Mouse (Mus musculus): ENCODE results near the gene Eif3m. TPM values are rescaled to one million over a fixed set of nuclear protein-coding genes. Genes with fewer than 3 reads are reported as not detected.
"Not testable (repeated sequence)": the region's sequence is repeated elsewhere in the genome, so short reads cannot be mapped to it uniquely, and the experiment has no call there.

Gene Eif3m
- polyA plus RNA-seq, 1 experiment from 2014 or later, result 194 TPM

DNA sequence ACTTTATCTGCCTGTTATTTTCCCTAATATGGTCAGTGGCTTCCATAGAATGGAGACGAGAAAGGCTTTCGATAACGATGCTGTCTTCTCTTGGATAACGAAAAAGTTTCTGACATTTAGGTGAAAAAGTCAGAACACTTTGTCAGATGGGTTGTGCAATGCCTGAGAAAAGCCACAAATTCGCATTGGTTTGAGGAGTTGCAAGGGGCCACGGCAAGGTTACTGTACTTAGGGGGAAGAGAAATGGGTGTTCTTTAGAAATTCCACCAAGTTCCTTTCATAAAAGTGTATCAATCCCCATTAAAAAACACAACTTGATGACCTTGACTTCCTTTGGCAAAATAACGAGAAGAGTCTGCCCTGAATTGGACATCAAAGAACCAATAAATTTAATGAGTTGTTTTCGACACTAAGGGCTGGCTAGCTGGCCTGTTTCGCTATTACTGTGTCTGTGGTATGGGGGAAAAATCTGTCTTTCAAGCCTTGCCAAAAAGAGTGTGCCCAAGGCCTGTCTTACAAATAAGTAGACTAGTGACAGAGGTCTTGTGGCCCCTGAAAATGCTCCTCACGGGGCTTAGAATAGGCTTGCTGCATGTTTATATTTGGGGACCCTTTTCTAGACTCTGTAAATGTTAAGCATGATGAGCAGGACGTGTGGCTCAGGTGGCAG lies 19.7 kb upstream of the Eif3m start:
- 53% methylated on average over 11 of the region's 11 CpGs for WGBS
- Histone ChIP-seq H3K36me3 (ENCODE audit: control insufficient read depth, insufficient read depth, low read length) (no peaks in the 10 kb centered on the region), H3K9ac (replicated peaks; ENCODE audit: low read depth, low read length) (no peak overlapping the region), H3K27ac (ENCODE audit: low read depth, low read length) (no peak overlapping the region), H3K27me3 (ENCODE audit: control insufficient read depth, insufficient read depth, low read length) (no peaks in the 10 kb centered on the region), H3K4me1 (ENCODE audit: control insufficient read depth, insufficient read depth, low read length) (no peaks in the 10 kb centered on the region), H3K4me3 (ENCODE audit: low read depth, low read length) (no peak overlapping the region), H3K9me3 (ENCODE audit: control insufficient read depth, low read length) (no peaks in the 10 kb centered on the region), H3K4me2 (ENCODE audit: low read depth, low read length) (no peak overlapping the region)
- ATAC-seq (ENCODE audit: low read depth), result no peak

- ATAC-seq (ENCODE audit: low read depth), result no peak
Observed at GRCm38 (mm10) chr2:105035985-105036384, 19.1 kb upstream of the Eif3m start.

DNA sequence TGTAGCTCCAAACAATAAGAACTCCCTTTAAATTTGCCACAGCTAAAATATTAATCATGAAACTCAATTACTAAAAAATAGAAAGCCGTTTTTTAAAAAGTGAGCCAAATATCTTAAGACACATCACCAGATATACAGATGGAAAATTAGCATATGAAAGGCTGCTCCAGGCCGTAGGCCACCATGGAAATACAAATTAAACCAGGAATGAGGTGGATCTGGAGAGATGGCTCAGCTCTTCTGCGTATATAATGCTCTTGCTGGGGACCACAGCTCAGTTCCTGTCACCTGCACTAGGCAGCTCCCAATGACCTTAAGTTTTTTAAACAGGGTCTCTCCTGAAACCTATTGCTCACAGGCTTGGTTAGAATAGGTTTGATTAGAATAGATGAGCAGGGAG lies 17.2 kb upstream of the Eif3m start:
- 47% methylated on average over 3 of the region's 3 CpGs for WGBS
- Histone ChIP-seq H3K4me2 (ENCODE audit: low read depth, low read length) (no peak overlapping the region), H3K27me3 (ENCODE audit: control insufficient read depth, insufficient read depth, low read length) (no peaks in the 10 kb centered on the region), H3K9me3 (ENCODE audit: control insufficient read depth, low read length) (no peaks in the 10 kb centered on the region), H3K4me3 (ENCODE audit: low read depth, low read length) (no peak overlapping the region), H3K9ac (replicated peaks; ENCODE audit: low read depth, low read length) (no peak overlapping the region), H3K4me1 (ENCODE audit: control insufficient read depth, insufficient read depth, low read length) (no peaks in the 10 kb centered on the region), H3K27ac (ENCODE audit: low read depth, low read length) (no peak overlapping the region), H3K36me3 (ENCODE audit: control insufficient read depth, insufficient read depth, low read length) (no peaks in the 10 kb centered on the region)
- no peak for ATAC-seq (ENCODE audit: low read depth)

More at GRCm38 (mm10) chr2:105035985-105036384, 19.1 kb upstream of the Eif3m start:
- 37% methylated on average over 11 of the region's 11 CpGs for WGBS
- Histone ChIP-seq H3K27me3 (ENCODE audit: control insufficient read depth, insufficient read depth, low read length) (no peaks in the 10 kb centered on the region), H3K4me2 (ENCODE audit: low read depth, low read length) (no peak overlapping the region), H3K27ac (ENCODE audit: low read depth, low read length) (no peak overlapping the region), H3K36me3 (ENCODE audit: control insufficient read depth, insufficient read depth, low read length) (no peaks in the 10 kb centered on the region), H3K4me1 (ENCODE audit: control insufficient read depth, insufficient read depth, low read length) (no peaks in the 10 kb centered on the region), H3K9ac (replicated peaks; ENCODE audit: low read depth, low read length) (no peak overlapping the region), H3K9me3 (ENCODE audit: control insufficient read depth, low read length) (no peaks in the 10 kb centered on the region), H3K4me3 (ENCODE audit: low read depth, low read length) (no peak overlapping the region)

- Histone ChIP-seq H3K4me3 (ENCODE audit: low read depth, low read length) (no peak overlapping the region), H3K27ac (ENCODE audit: low read depth, low read length) (no peak overlapping the region), H3K27me3 (ENCODE audit: control insufficient read depth, insufficient read depth, low read length) (no peaks in the 10 kb centered on the region), H3K9me3 (ENCODE audit: control insufficient read depth, low read length) (no peaks in the 10 kb centered on the region), H3K36me3 (ENCODE audit: control insufficient read depth, insufficient read depth, low read length) (no peaks in the 10 kb centered on the region), H3K9ac (replicated peaks; ENCODE audit: low read depth, low read length) (no peak overlapping the region), H3K4me2 (ENCODE audit: low read depth, low read length) (no peak overlapping the region), H3K4me1 (ENCODE audit: control insufficient read depth, insufficient read depth, low read length) (no peaks in the 10 kb centered on the region)
- no peak for ATAC-seq (ENCODE audit: low read depth)
- 93% methylated on average over 5 of the region's 5 CpGs for WGBS
Observed at GRCm38 (mm10) chr2:105030505-105030904, 13.6 kb upstream of the Eif3m start.

GRCm38 (mm10) chr2:105028806-105029205 lies 11.9 kb upstream of the Eif3m start:
- Histone ChIP-seq H3K27ac (ENCODE audit: low read depth, low read length) (no peak overlapping the region), H3K36me3 (ENCODE audit: control insufficient read depth, insufficient read depth, low read length) (no peaks in the 10 kb centered on the region), H3K9me3 (ENCODE audit: control insufficient read depth, low read length) (no peaks in the 10 kb centered on the region), H3K4me2 (ENCODE audit: low read depth, low read length) (no peak overlapping the region), H3K4me1 (ENCODE audit: control insufficient read depth, insufficient read depth, low read length) (no peaks in the 10 kb centered on the region), H3K9ac (replicated peaks; ENCODE audit: low read depth, low read length) (no peak overlapping the region), H3K27me3 (ENCODE audit: control insufficient read depth, insufficient read depth, low read length) (no peaks in the 10 kb centered on the region), H3K4me3 (ENCODE audit: low read depth, low read length) (no peak overlapping the region)
- 71% methylated on average over 5 of the region's 5 CpGs for WGBS
- ATAC-seq (ENCODE audit: low read depth), result no peak

DNA sequence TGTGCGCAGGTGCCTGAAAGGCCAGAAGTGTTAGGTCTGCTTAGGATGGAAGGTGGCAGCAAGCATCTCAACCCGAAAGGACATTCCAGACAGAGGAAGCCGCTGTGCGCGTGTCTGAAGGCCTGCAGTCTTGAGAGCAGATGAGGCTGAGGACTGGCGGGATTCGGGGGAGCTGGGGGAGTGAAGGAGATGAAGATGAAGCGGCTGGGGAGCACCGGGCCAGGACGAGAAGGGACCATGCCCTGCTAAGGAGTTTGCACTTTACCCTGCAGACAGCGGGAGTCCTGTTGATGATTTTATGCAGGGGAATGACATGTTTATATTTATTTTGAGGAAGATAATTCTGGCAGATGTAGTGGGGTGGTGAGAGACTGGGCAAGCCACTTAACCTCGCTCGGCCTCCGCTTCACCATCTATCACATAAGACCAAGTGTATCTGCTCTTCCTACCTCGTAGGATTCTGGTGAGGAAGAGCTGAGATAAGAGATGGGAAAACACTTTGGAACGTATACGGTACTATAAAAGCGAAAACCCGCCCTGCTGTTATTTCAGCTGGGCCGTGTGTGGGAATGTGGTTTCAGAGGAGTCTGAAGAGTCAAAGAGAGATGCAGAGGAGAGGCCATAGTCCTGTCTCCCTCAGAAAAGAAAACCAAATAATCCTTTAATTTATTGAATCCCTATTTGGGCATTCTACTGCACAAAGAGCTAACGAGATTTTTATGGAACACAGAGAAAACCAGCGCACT lies 10.2 kb upstream of the Eif3m start:
- Histone ChIP-seq H3K4me3 (ENCODE audit: low read depth, low read length) (no peak overlapping the region), H3K4me1 (ENCODE audit: control insufficient read depth, insufficient read depth, low read length) (no peaks in the 10 kb centered on the region), H3K4me2 (ENCODE audit: low read depth, low read length) (no peak overlapping the region), H3K27ac (ENCODE audit: low read depth, low read length) (no peak overlapping the region), H3K36me3 (ENCODE audit: control insufficient read depth, insufficient read depth, low read length) (no peaks in the 10 kb centered on the region), H3K9me3 (ENCODE audit: control insufficient read depth, low read length) (no peaks in the 10 kb centered on the region), H3K9ac (replicated peaks; ENCODE audit: low read depth, low read length) (no peak overlapping the region), H3K27me3 (ENCODE audit: control insufficient read depth, insufficient read depth, low read length) (no peaks in the 10 kb centered on the region)
- no peak for ATAC-seq (ENCODE audit: low read depth)
- WGBS, result 80% methylated on average over 22 of the region's 22 CpGs

DNA sequence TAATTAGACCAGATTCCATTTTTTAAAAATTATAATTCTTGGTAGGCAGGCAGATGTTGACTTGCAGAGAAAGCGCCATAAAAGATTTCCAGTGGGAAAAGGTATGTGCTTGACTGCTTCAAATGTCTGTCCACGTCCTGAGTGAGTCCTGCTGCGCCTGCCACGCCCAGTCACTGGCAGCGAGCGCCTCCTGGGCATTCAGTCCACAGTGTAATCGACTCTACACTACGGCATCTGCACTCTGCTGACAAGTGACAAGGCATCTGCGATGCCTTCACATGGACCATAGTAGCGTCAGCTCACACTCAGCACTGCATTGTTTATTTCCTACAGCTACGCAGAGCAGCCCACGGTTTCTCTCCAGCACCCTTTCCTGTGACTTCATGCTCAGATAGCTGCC lies 8.7 kb upstream of the Eif3m start:
- H3K9ac ChIP-seq (replicated peaks; ENCODE audit: low read depth, low read length); H3K9me3 ChIP-seq (ENCODE audit: control insufficient read depth, low read length); H3K4me1 ChIP-seq (ENCODE audit: control insufficient read depth, insufficient read depth, low read length); H3K4me2 ChIP-seq (ENCODE audit: low read depth, low read length); H3K27ac ChIP-seq (ENCODE audit: low read depth, low read length); ATAC-seq (ENCODE audit: low read depth); H3K4me3 ChIP-seq (ENCODE audit: low read depth, low read length); H3K27me3 ChIP-seq (ENCODE audit: control insufficient read depth, insufficient read depth, low read length); H3K36me3 ChIP-seq (ENCODE audit: control insufficient read depth, insufficient read depth, low read length): not testable (repeated sequence)
- 78% methylated on average over 12 of the region's 12 CpGs for WGBS

DNA sequence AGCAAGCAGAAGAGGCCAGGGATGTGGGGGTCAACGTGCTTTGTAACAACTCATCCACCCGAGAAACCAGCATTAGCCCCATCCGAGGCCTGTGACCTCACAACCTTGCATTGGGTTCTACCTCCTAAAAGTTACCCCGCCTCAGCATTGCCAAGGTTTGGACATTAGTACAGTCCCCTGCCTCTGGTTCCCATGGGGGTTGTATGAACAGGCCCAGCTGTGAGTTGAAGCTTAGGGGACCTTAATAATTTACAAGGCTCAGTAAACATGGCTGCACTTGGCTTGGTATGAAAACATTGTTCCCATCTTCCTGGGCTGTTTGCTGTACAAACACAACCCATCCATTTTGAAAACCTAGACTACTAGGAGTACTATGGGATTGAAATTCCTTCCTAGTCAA lies 6.9 kb upstream of the Eif3m start:
- WGBS, result 71% methylated on average over 4 of the region's 4 CpGs
- Histone ChIP-seq H3K27ac (ENCODE audit: low read depth, low read length) (no peak overlapping the region), H3K27me3 (ENCODE audit: control insufficient read depth, insufficient read depth, low read length) (no peaks in the 10 kb centered on the region), H3K36me3 (ENCODE audit: control insufficient read depth, insufficient read depth, low read length) (no peaks in the 10 kb centered on the region), H3K4me2 (ENCODE audit: low read depth, low read length) (no peak overlapping the region), H3K9ac (replicated peaks; ENCODE audit: low read depth, low read length) (no peak overlapping the region), H3K9me3 (ENCODE audit: control insufficient read depth, low read length) (no peaks in the 10 kb centered on the region), H3K4me1 (ENCODE audit: control insufficient read depth, insufficient read depth, low read length) (no peaks in the 10 kb centered on the region), H3K4me3 (ENCODE audit: low read depth, low read length) (no peak overlapping the region)
- no peak for ATAC-seq (ENCODE audit: low read depth)

DNA sequence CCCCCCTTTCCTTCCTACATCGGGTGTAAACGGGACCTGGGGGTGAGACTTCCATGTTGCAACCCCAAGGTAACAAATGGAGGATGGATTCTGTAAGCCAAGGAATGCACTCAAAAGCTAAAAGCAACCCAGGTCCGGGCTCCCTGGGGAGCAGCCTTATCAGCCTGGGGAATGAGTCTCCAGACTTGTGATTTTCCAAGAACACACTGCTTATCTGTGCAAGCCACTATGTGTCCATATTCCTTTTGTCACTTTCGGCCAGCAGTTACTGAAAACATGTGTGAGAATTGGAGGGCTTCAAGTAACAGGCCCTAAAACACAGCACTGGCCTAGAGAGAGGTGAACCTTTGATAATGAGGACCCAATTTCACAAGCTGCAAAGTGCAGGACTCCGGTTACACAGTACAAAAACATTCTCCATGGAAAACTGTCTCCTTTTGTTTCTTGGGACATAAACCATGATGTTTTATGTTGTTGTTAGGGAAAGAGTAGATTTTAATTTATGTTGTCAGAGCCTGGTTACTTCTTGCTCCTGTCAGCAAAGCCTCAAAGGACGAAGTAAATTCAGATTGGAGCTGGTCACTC lies 6.2 kb upstream of the Eif3m start:
- Histone ChIP-seq H3K4me3 (ENCODE audit: low read depth, low read length) (no peak overlapping the region), H3K4me2 (ENCODE audit: low read depth, low read length) (no peak overlapping the region), H3K36me3 (ENCODE audit: control insufficient read depth, insufficient read depth, low read length) (no peaks in the 10 kb centered on the region), H3K4me1 (ENCODE audit: control insufficient read depth, insufficient read depth, low read length) (no peaks in the 10 kb centered on the region), H3K9ac (replicated peaks; ENCODE audit: low read depth, low read length) (no peak overlapping the region), H3K27ac (ENCODE audit: low read depth, low read length) (no peak overlapping the region), H3K27me3 (ENCODE audit: control insufficient read depth, insufficient read depth, low read length) (no peaks in the 10 kb centered on the region), H3K9me3 (ENCODE audit: control insufficient read depth, low read length) (no peaks in the 10 kb centered on the region)
- WGBS, result 66% methylated on average over 6 of the region's 6 CpGs
- ATAC-seq (ENCODE audit: low read depth), result no peak

All from neural tube, embryonic 14.5 days (tissue).